Mouse (Mus musculus): ENCODE data around the gene Gm9844. TPM values are rescaled to one million over a fixed set of nuclear protein-coding genes. Genes with fewer than 3 reads are reported as not detected.

Gm9844 gene
- polyA plus RNA-seq, 1 experiment = 12.1 TPM

DNA sequence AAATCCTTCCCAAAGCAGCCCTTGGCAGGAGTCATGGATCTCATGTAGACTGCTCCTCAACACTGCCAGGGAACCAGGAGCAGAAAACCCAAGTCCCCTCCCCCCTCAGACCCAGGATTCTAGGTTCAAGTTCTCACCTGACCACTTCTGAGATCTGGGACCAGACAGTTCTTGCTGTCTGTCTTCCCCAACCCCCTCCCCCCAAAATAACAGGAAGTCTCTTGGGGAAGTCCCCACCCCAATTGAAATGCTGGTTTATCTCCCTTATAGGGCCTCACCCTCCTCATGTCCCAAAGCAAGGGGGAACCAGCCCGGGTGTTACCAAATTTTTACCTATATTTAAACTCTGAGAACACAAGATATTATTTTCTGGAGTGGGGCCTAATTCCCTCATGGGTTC is 39.8 kb downstream of the Gm9844 start:
- no peak for DNase-seq (ENCODE audit: low spot score)

- no peak for DNase-seq (ENCODE audit: low spot score)
Measured at GRCm38 (mm10) chr7:24902264-24902629, 40.2 kb downstream of the Gm9844 start.

DNA sequence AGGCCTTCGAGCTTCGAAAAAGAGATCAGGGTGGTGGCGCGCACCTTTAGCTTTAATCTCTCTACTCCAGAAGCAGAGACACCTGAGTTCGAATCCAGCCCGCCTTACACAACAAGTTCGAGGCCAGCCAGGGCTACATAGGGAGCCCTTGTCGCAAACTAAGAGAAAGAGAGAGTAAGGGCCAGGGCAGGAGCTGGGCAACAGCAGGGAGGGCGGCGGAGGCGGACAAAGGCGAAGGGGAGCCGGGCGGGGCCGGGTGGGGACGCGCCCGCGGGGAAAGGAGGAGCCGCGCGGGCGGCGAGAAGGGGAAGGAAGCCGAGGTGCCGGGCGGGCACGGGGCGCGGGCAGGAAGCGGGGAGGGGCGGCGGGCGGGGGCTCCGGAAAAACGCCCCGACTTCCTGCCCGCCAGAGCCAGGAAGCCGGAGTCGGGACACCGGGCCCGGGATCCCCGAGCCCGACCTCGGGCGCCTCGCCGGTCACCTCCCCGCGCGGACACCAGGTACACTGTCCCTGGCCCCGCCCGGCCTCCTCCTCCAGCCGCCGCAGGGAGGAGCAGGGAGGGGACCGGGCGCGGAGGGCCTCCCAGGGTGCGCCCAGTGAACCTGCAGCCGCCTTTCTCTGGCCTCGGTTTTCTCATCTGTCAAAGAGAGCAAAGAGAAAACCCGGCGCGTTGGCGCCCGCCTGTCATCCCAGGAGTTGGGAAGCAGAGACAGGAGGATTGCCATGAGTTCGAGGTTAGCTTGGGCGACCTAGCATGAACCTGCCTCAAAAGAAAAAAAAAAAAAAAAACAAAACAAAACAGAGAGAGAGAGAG is 40.8 kb downstream of the Gm9844 start, which contains the start of gene Arhgef1:
Arhgef1 (plus strand) TSS at position 283 of the 814 bp plus-strand sequence.
- peak; percentile 64 for DNase-seq (ENCODE audit: low spot score)

- no peak for DNase-seq (ENCODE audit: low spot score)
Measured at GRCm38 (mm10) chr7:24903444-24903825, 41.4 kb downstream of the Gm9844 start.

GRCm38 (mm10) chr7:24904070-24904483 is 42.1 kb downstream of the Gm9844 start:
- peak; percentile 85 for DNase-seq (ENCODE audit: low spot score)

GRCm38 (mm10) chr7:24904936-24905335 is 42.9 kb downstream of the Gm9844 start:
- DNase-seq (ENCODE audit: low spot score) = no peak

DNA sequence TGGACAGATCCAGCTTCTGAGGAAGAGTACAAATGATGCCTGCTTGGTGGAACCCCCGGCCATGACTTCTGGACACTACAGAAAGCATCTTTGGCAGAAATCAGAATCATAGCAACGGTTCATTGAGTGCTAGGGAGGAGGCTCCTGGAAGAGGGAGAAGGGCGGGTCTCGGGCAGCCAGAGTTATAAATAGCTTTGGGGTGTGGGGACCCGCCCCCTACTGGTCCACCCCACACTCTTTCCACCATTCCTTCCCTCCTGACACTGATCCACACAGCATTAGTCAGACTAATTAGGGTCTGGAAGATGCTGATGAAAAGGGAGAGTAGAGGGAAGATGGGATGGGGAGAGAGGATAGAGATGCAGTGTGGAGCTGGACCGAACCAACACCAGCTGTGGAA is 44.5 kb downstream of the Gm9844 start:
- no peak for DNase-seq (ENCODE audit: low spot score)

DNA sequence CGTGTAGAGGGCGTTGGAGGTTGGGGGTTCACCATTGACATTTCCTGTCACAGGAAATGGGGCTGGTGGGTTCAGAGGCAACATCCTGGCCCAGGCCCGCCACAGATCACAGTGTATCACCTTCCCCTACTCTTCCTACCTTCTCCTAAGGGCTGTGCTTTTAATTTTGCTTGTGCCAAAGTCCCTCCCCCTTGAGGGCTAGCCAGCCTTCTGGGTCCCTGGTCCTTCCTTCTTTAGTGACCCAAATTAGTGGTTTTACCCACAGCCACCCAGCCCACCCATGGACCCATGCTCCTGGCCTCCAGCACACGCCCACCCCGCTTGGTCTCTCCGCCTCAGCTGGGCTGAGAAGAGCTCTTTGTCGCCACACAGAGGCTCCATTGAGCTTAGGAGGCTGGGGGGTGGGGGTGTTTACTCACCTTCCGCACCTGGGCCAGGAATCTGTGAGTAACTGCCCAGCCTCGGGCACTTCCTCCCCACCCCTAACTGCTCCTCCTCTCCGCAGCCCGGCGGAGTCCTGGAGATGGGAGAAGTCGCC is 45.3 kb downstream of the Gm9844 start:
- DNase-seq (ENCODE audit: low spot score) = no peak

Other genes with a start within 250 kb of the Gm9844 start
- gene Lypd3, start 225.7 kb upstream of the Gm9844 start, polyA plus RNA-seq (2012; rRNA removed) = 47.0 and 53.2 TPM in 2 replicates
- gene Tex101, start 185.5 kb upstream of the Gm9844 start, polyA plus RNA-seq (2012; rRNA removed) = not detected in 2 replicates
- not detected in 2 replicates for gene BC049730, start 153.0 kb upstream of the Gm9844 start, polyA plus RNA-seq (2012; rRNA removed)
- not detected in 2 replicates for gene Gm4763, start 135.3 kb upstream of the Gm9844 start, polyA plus RNA-seq (2012; rRNA removed)
- 0.04 and 0.07 TPM in 2 replicates for gene Cd177, start 101.9 kb upstream of the Gm9844 start, polyA plus RNA-seq (2012; rRNA removed)
- gene Ceacam10, start 85.0 kb upstream of the Gm9844 start, polyA plus RNA-seq (2012; rRNA removed) = not detected in 2 replicates
- not detected in 2 replicates for gene Lypd4, start 7.7 kb downstream of the Gm9844 start, polyA plus RNA-seq (2012; rRNA removed)
- gene Dmrtc2, start 7.8 kb downstream of the Gm9844 start, polyA plus RNA-seq (2012; rRNA removed) = not detected in 2 replicates
- 1,077 and 1,084 TPM in 2 replicates for gene Rps19, start 22.2 kb downstream of the Gm9844 start, polyA plus RNA-seq (2012; rRNA removed)
- gene Cd79a, start 35.2 kb downstream of the Gm9844 start, polyA plus RNA-seq (2012; rRNA removed) = 0.65 and 0.74 TPM in 2 replicates
- 174 and 180 TPM in 2 replicates for gene Arhgef1, start 40.7 kb downstream of the Gm9844 start, polyA plus RNA-seq (2012; rRNA removed)
- gene Gm4881, start 82.3 kb downstream of the Gm9844 start, polyA plus RNA-seq (2012; rRNA removed) = not detected in 2 replicates
- gene Rabac1, start 110.5 kb downstream of the Gm9844 start, polyA plus RNA-seq (2012; rRNA removed) = 367 and 429 TPM in 2 replicates
- gene Atp1a3, start 143.7 kb downstream of the Gm9844 start, polyA plus RNA-seq (2012; rRNA removed) = 0.51 and 0.93 TPM in 2 replicates
- 30.7 and 34.7 TPM in 2 replicates for gene Grik5, start 210.1 kb downstream of the Gm9844 start, polyA plus RNA-seq (2012; rRNA removed)
- 23.1 and 27.7 TPM in 2 replicates for gene Zfp574, start 210.4 kb downstream of the Gm9844 start, polyA plus RNA-seq (2012; rRNA removed)

Data from urinary bladder, adult 2 months (tissue).